Mouse (Mus musculus) testis, adult 2 months (tissue): ENCODE results near the gene Mrpl52. TPM values are rescaled to one million over a fixed set of nuclear protein-coding genes. Genes with fewer than 3 reads are reported as not detected.

Source experiments
- H3K27ac ChIP-seq: fragments of 200-500 bp; 2 replicates; pipeline ENCODE4 v1.5.1; 2012; ENCODE audit warnings: low read depth, low read length; ENCODE audit not compliant: control insufficient read depth, insufficient read depth
- H3K27me3 ChIP-seq: fragments of 200-500 bp; 2 replicates; pipeline ENCODE4 v1.6.1; 2012; ENCODE audit warnings: mild to moderate bottlenecking, low read length, moderate library complexity; ENCODE audit not compliant: control insufficient read depth, insufficient read depth
- H3K36me3 ChIP-seq: fragments of 200-500 bp; 2 replicates; pipeline ENCODE4 v1.6.1; 2012; ENCODE audit warnings: mild to moderate bottlenecking, low read length; ENCODE audit not compliant: control insufficient read depth, insufficient read depth
- H3K4me1 ChIP-seq: fragments of 200-500 bp; 2 replicates; pipeline ENCODE4 v1.6.1; 2012; ENCODE audit warnings: low read length; ENCODE audit not compliant: control insufficient read depth, insufficient read depth
- H3K4me3 ChIP-seq: fragments of 200-500 bp; 2 replicates; pipeline ENCODE4 v1.5.1; 2012; ENCODE audit warnings: low read depth, mild to moderate bottlenecking, low read length, moderate library complexity, mixed read lengths; ENCODE audit not compliant: control insufficient read depth
- CTCF ChIP-seq: fragments of 200-500 bp; IDR thresholded peaks from 2 replicates; pipeline ENCODE4 v1.5.1; 2012; ENCODE audit warnings: low read depth, mild to moderate bottlenecking, inconsistent platforms, low read length, moderate library complexity; ENCODE audit not compliant: control insufficient read depth, insufficient read depth, insufficient replicate concordance
- POLR2A ChIP-seq: fragments of 200-500 bp; IDR thresholded peaks from 2 replicates; pipeline ENCODE4 v1.6.1; 2012; ENCODE audit warnings: low read depth, mild to moderate bottlenecking, inconsistent platforms, low read length, moderate library complexity; ENCODE audit not compliant: control insufficient read depth
- polyA plus RNA-seq: library from polyadenylated mRNA; depleted of rRNA; stranded (reverse); fragments of >200 nt; gene quantifications from 2 replicates; pipeline ENCODE4 v1.2.3, GENCODE M21; 2012; rRNA removed

Mrpl52 gene
- polyA plus RNA-seq = 85.4 and 140 TPM in 2 replicates

- peaks cover 7% of the 10 kb centered on the region for H3K4me1 ChIP-seq
- H3K27me3 ChIP-seq = no peaks in the 10 kb centered on the region
- H3K4me3 ChIP-seq = peak within 1 kb of the TSS; percentile 88
- TF ChIP-seq POLR2A (peak; percentile 92), CTCF (no peak)
- H3K27ac ChIP-seq = peak within 1 kb of the TSS; percentile 93
- H3K36me3 ChIP-seq = no peaks in the 10 kb centered on the region
These were observed at the start of gene Mrpl52 for GRCm38 (mm10) chr14:54426689-54427398. TSS of gene Mrpl52 (plus strand) at chr14:54426909.

- no peaks in the 10 kb centered on the region for H3K27me3 ChIP-seq
- no peak overlapping the region for H3K4me3 ChIP-seq
- H3K4me1 ChIP-seq = no peaks in the 10 kb centered on the region
- TF ChIP-seq CTCF (no peak), POLR2A (no peak)
- H3K36me3 ChIP-seq = no peaks in the 10 kb centered on the region
- no peak overlapping the region for H3K27ac ChIP-seq
These were observed 49.5 kb upstream of the Mrpl52 start for GRCm38 (mm10) chr14:54377166-54377565.

GRCm38 (mm10) chr14:54379571-54379970 lies 47.1 kb upstream of the Mrpl52 start:
- no peaks in the 10 kb centered on the region for H3K4me1 ChIP-seq
- H3K36me3 ChIP-seq = no peaks in the 10 kb centered on the region
- H3K27ac ChIP-seq = no peak overlapping the region
- H3K4me3 ChIP-seq = no peak overlapping the region
- H3K27me3 ChIP-seq = no peaks in the 10 kb centered on the region
- no peak for TF ChIP-seq POLR2A

- no peak overlapping the region for H3K4me3 ChIP-seq
- H3K27ac ChIP-seq = no peak overlapping the region
- TF ChIP-seq CTCF (no peak), POLR2A (no peak)
- H3K27me3 ChIP-seq = no peaks in the 10 kb centered on the region
- no peaks in the 10 kb centered on the region for H3K4me1 ChIP-seq
- no peaks in the 10 kb centered on the region for H3K36me3 ChIP-seq
These were observed 46.1 kb upstream of the Mrpl52 start for GRCm38 (mm10) chr14:54380616-54381015.

GRCm38 (mm10) chr14:54381816-54382215 lies 44.9 kb upstream of the Mrpl52 start:
- H3K27ac ChIP-seq = no peak overlapping the region
- TF ChIP-seq CTCF (no peak), POLR2A (no peak)
- no peaks in the 10 kb centered on the region for H3K36me3 ChIP-seq
- no peak overlapping the region for H3K4me3 ChIP-seq
- H3K27me3 ChIP-seq = no peaks in the 10 kb centered on the region
- no peaks in the 10 kb centered on the region for H3K4me1 ChIP-seq

- Histone ChIP-seq H3K27me3 (no peaks in the 10 kb centered on the region), H3K27ac (no peak overlapping the region), H3K36me3 (no peaks in the 10 kb centered on the region), H3K4me3 (no peak overlapping the region), H3K4me1 (no peaks in the 10 kb centered on the region)
- no peak for TF ChIP-seq POLR2A
- TF ChIP-seq CTCF = no peak
These were observed 44.1 kb upstream of the Mrpl52 start for GRCm38 (mm10) chr14:54382641-54383040.

- Histone ChIP-seq H3K4me3 (no peak overlapping the region), H3K27ac (no peak overlapping the region)
These were observed 43.3 kb upstream of the Mrpl52 start for GRCm38 (mm10) chr14:54383355-54383771.

More at GRCm38 (mm10) chr14:54383355-54383771, 43.3 kb upstream of the Mrpl52 start:
- no peaks in the 10 kb centered on the region for H3K27me3 ChIP-seq
- H3K4me1 ChIP-seq = no peaks in the 10 kb centered on the region
- TF ChIP-seq POLR2A (no peak), CTCF (no peak)
- H3K36me3 ChIP-seq = no peaks in the 10 kb centered on the region
